Mouse (Mus musculus) CH12.LX (cell line): Measurements from ENCODE around the gene Nkx3-2. TPM values are rescaled to one million over a fixed set of nuclear protein-coding genes. Genes with fewer than 3 reads are reported as not detected.

Source experiments
- DNase-seq: peaks from one replicate; pipeline ENCODE4 v3.0.0-alpha.2; 2013; ENCODE audit errors: extremely low read depth
- H3K27ac ChIP-seq: 2 replicates; pipeline ENCODE4 v1.5.1; 2012; ENCODE audit warnings: low read depth, mild to moderate bottlenecking, control low read depth, moderate library complexity; ENCODE audit not compliant: insufficient read depth
- H3K27me3 ChIP-seq: replicated peaks from 2 replicates; pipeline ENCODE3; 2012; ENCODE audit warnings: inconsistent platforms
- H3K36me3 ChIP-seq, 2 experiments: replicated peaks in 1 of 2; 2 replicates each; pipeline versions ENCODE3 to v1.6.1; 2012; ENCODE audit warnings: inconsistent platforms in 1 of 2, low read length in 1 of 2, mild to moderate bottlenecking in 1 of 2, mixed read lengths in 1 of 2, moderate library complexity in 1 of 2; ENCODE audit not compliant: control insufficient read depth in 1 of 2, insufficient read depth in 1 of 2
- H3K4me1 ChIP-seq, 2 experiments: 2 replicates each; pipeline ENCODE4 v1.6.1; 2012; ENCODE audit warnings: inconsistent platforms in 1 of 2, moderate library complexity in 1 of 2; ENCODE audit not compliant: insufficient read depth in 2 of 2, control insufficient read depth in 1 of 2
- H3K4me2 ChIP-seq: 2 replicates; pipeline ENCODE4 v1.6.1; 2012; ENCODE audit warnings: low read depth, mild to moderate bottlenecking, control low read depth; ENCODE audit not compliant: poor library complexity, insufficient read depth, severe bottlenecking
- H3K4me3 ChIP-seq, 3 experiments: fragments of 150-350 bp in 1 of 3; sonication (generic) in 1 of 3; replicated peaks in 1 of 3; 2 replicates each; pipeline versions ENCODE3 to v1.5.1; 2011 to 2012; ENCODE audit warnings: low read depth in 2 of 3, low read length in 2 of 3, mild to moderate bottlenecking in 2 of 3, moderate library complexity in 2 of 3, control low read depth in 1 of 3, improper control_type of control experiment in 1 of 3, inconsistent platforms in 1 of 3, mixed read lengths in 1 of 3; ENCODE audit not compliant: poor library complexity in 1 of 3
- H3K79me2 ChIP-seq: replicated peaks from 2 replicates; pipeline ENCODE4 v1.6.1; 2012; ENCODE audit warnings: mild to moderate bottlenecking, moderate library complexity; ENCODE audit not compliant: control insufficient read depth, poor library complexity, insufficient read depth, severe bottlenecking; ENCODE audit errors: extremely low read depth
- H3K9ac ChIP-seq: 2 replicates; pipeline ENCODE4 v1.6.1; 2012; ENCODE audit warnings: low read depth, mild to moderate bottlenecking, control low read depth, moderate library complexity; ENCODE audit not compliant: insufficient read depth
- H3K9me3 ChIP-seq: replicated peaks from 2 replicates; pipeline ENCODE3; 2012; ENCODE audit warnings: low read length, inconsistent platforms, mixed read lengths
- BHLHE40 ChIP-seq: IDR thresholded peaks from 2 replicates; pipeline ENCODE4 v1.6.1; 2011; ENCODE audit warnings: mild to moderate bottlenecking, low read depth, low read length, improper control_type of control experiment
- CHD2 ChIP-seq: IDR thresholded peaks from 2 replicates; pipeline ENCODE4 v1.6.1; 2011; ENCODE audit warnings: low read length, improper control_type of control experiment
- CTCF ChIP-seq, 2 experiments: IDR thresholded peaks in 1 of 2; conservative IDR thresholded peaks in 1 of 2; 2 replicates each; pipeline ENCODE4 v1.5.1; 2011 to 2012; ENCODE audit warnings: low read depth in 2 of 2, low read length in 2 of 2, improper control_type of control experiment in 1 of 2, inconsistent platforms in 1 of 2, mild to moderate bottlenecking in 1 of 2, moderate library complexity in 1 of 2
- E2F4 ChIP-seq: IDR thresholded peaks from 2 replicates; pipeline ENCODE4 v1.6.1; 2011; ENCODE audit warnings: low read depth, low read length, improper control_type of control experiment; ENCODE audit not compliant: insufficient replicate concordance
- ELF1 ChIP-seq: IDR thresholded peaks from 2 replicates; pipeline ENCODE4 v1.6.1; 2014; ENCODE audit warnings: low read depth, mild to moderate bottlenecking, inconsistent platforms, low read length, improper control_type of control experiment
- EP300 ChIP-seq: IDR thresholded peaks from 2 replicates; pipeline ENCODE4 v1.6.1; 2011; ENCODE audit warnings: low read length, improper control_type of control experiment
- GABPA ChIP-seq: IDR thresholded peaks from 2 replicates; pipeline ENCODE4 v1.6.1; 2012; ENCODE audit warnings: low read depth, low read length, improper control_type of control experiment, inconsistent platforms; ENCODE audit not compliant: insufficient replicate concordance
- HCFC1 ChIP-seq: IDR thresholded peaks from 2 replicates; pipeline ENCODE4 v1.6.1; 2012; ENCODE audit warnings: low read depth, mild to moderate bottlenecking, inconsistent platforms, low read length, improper control_type of control experiment
- IRF4 ChIP-seq: IDR thresholded peaks from 2 replicates; pipeline ENCODE4 v1.6.1; 2014; ENCODE audit warnings: low read depth, mild to moderate bottlenecking, inconsistent platforms, low read length, improper control_type of control experiment
- JUN ChIP-seq: IDR thresholded peaks from 2 replicates; pipeline ENCODE4 v1.6.1; 2011; ENCODE audit warnings: low read depth, mild to moderate bottlenecking, low read length, improper control_type of control experiment, moderate library complexity; ENCODE audit not compliant: insufficient read depth
- JUND ChIP-seq: conservative IDR thresholded peaks from 2 replicates; pipeline ENCODE4 v1.6.1; 2011; ENCODE audit warnings: low read depth, low read length, improper control_type of control experiment
- MAX ChIP-seq: IDR thresholded peaks from 2 replicates; pipeline ENCODE4 v1.6.1; 2011; ENCODE audit warnings: low read length, improper control_type of control experiment
- MEF2A ChIP-seq: IDR thresholded peaks from 2 replicates; pipeline ENCODE4 v1.6.1; 2014; ENCODE audit warnings: low read depth, mild to moderate bottlenecking, inconsistent platforms, low read length, improper control_type of control experiment, borderline replicate concordance
- NRF1 ChIP-seq: IDR thresholded peaks from 2 replicates; pipeline ENCODE4 v1.6.1; 2014; ENCODE audit warnings: low read depth, mild to moderate bottlenecking, inconsistent platforms, low read length, improper control_type of control experiment, moderate library complexity
- POLR2A ChIP-seq: IDR thresholded peaks from 2 replicates; pipeline ENCODE4 v1.6.1; 2011; ENCODE audit warnings: low read depth, mild to moderate bottlenecking, improper control_type of control experiment, low read length
- POLR2AphosphoS2 ChIP-seq: IDR thresholded peaks from 2 replicates; pipeline ENCODE4 v1.6.1; 2011; ENCODE audit warnings: low read depth, low read length, improper control_type of control experiment
- RCOR1 ChIP-seq: conservative IDR thresholded peaks from 2 replicates; pipeline ENCODE4 v1.6.1; 2012; ENCODE audit warnings: low read depth, mild to moderate bottlenecking, inconsistent platforms, low read length, improper control_type of control experiment
- SIN3A ChIP-seq: IDR thresholded peaks from 2 replicates; pipeline ENCODE4 v1.6.1; 2012; ENCODE audit warnings: low read length, improper control_type of control experiment, inconsistent platforms
- TBP ChIP-seq: conservative IDR thresholded peaks from 2 replicates; pipeline ENCODE4 v1.6.1; 2011; ENCODE audit warnings: low read depth, low read length, improper control_type of control experiment
- USF1 ChIP-seq: IDR thresholded peaks from 2 replicates; pipeline ENCODE4 v1.6.1; 2014; ENCODE audit warnings: low read depth, mild to moderate bottlenecking, inconsistent platforms, low read length, improper control_type of control experiment
- ZKSCAN1 ChIP-seq: IDR thresholded peaks from 2 replicates; pipeline ENCODE4 v1.6.1; 2012; ENCODE audit warnings: low read depth, inconsistent platforms, low read length, improper control_type of control experiment, borderline replicate concordance
- ZNF384 ChIP-seq: IDR thresholded peaks from 2 replicates; pipeline ENCODE4 v1.6.1; 2012; ENCODE audit warnings: low read depth, low read length, improper control_type of control experiment, inconsistent platforms
- dilution Hi-C: fragments of 300-500 bp; cut with MboI; formaldehyde crosslinking; loops from 2 replicates; pipeline ENCODE4 v1.14.3; 2020; ENCODE audit warnings: low sequenced_read_pairs; ENCODE audit not compliant: extremely low pct_unique_long_range_greater_than_20kb, extremely low pct_ligation_motif_present
- in situ Hi-C: fragments of 300-500 bp; cut with MboI; formaldehyde crosslinking; loops from 3 replicates; pipeline ENCODE4 v1.14.3; 2019; ENCODE audit warnings: low sequenced_read_pairs, low pct_ligation_motif_present, low pct_unique_long_range_greater_than_20kb, mixed read lengths
- polyA plus RNA-seq: library from polyadenylated mRNA; unstranded; fragments of >175 nt; gene quantifications from 2 replicates; pipeline ENCODE4 v1.2.1, GENCODE M21; 2012; ENCODE audit warnings: low read depth; ENCODE audit not compliant: insufficient read length
- total RNA-seq, 2 experiments: library from RNA; depleted of rRNA; stranded (reverse); fragments of 300-350 nt in 1 of 2; fragments of >200 nt in 1 of 2; gene quantifications; 2 replicates each; pipeline ENCODE4 v1.2.3; 2012 to 2014

Nkx3-2 gene
- total and polyA plus RNA-seq, 3 experiments = not detected

DNA sequence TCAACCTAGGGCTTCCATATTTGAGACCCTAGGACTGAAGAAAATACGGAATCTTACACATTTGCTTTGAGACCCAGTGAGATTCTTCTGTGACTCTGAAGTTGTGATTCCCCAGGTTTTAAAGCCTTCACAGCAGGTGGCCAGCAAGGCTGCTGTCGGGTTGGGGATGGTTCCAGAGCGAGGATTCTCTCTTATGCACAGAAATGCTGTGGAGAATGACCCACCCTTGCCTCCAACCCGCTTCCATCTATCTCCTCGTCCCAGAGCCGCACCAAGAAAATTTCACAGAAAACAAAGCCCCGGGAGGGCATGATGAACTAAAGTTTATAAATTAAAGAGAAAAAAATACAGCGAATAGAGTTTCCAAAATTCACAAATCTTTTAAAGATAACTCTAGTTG is 4.2 kb downstream of the Nkx3-2 start:
- H3K4me2 ChIP-seq = no peak overlapping the region
- no peak overlapping the region for H3K27ac ChIP-seq
- H3K9me3 ChIP-seq = peaks cover 34% of the 10 kb centered on the region
- no peaks in the 10 kb centered on the region for H3K4me1 ChIP-seq
- no peaks in the 10 kb centered on the region for H3K27me3 ChIP-seq
- H3K79me2 ChIP-seq = no peaks in the 10 kb centered on the region
- no peak for DNase-seq
- TF ChIP-seq POLR2AphosphoS2 (no peak), ZNF384 (no peak), CTCF (conservative IDR thresholded peaks at IDR 0.05 in 1 of 2, IDR thresholded peaks at IDR 0.05 in 1 of 2; ENCODE audit: low read depth in 2 of 2, low read length in 2 of 2) (no peak), ELF1 (no peak), CHD2 (no peak), HCFC1 (no peak), E2F4 (no peak), EP300 (no peak), NRF1 (no peak), JUN (no peak), MEF2A (no peak), JUND (no peak), BHLHE40 (no peak), MAX (no peak), IRF4 (no peak), GABPA (no peak), POLR2A (no peak), ZKSCAN1 (no peak)
- TF ChIP-seq, all 38 proteins: peak for 0
- dilution Hi-C loops = no loop called here
- Histone ChIP-seq H3K36me3 (no peaks in the 10 kb centered on the region), H3K9ac (no peak overlapping the region), H3K4me3 (no peak overlapping the region)
- in situ Hi-C loops = loop anchor here (25.0 kb wide), 1 partner anchor 623 kb away; no protein-coding TSS in a partner anchor

DNA sequence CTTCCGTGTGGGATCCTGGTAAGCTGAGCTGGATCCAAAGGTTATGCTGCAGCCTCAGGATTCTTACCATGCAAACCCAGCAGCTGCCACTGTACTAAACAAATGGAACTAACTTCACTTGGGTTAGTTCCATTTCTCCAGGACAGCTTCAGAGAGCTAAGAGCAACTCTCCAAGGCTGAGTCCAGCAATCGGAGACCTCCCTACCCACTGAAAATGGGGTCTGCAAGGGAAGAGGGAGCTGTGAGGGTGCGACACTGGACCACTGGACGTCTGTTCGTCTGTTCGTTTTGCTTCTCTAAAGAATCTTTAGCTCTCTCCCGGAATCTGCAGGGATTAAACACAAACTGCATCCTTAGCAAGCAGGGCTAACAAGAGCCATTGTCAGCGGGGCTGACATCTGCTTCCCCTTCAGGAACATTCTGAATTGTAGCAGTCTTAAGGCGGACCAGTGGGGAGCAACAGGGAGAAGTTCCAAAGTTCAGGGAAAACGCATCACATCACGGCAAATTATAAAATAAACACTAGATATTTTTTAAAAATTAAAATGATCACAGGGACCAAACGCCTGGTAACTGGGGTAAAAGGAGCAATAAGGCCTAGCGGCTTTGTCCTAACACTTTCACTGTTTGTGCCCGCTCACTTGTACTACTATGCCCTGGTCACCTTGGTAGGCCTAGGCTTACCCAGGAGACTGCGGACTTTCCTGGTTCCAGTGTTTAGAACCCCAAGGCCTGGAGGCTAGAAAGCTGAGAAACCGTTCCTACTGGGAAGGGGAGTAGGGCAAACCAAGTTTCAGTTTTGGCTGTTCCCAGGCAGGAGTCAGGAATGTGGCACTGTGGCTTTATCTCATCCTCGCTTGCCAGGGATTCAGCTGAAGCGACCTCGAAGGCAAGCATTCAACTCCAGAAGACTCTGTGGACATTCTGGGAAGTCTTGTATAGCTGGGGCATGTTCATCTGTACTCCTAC is 5.3 kb downstream of the Nkx3-2 start:
- no peak overlapping the region for H3K4me3 ChIP-seq
- no peak overlapping the region for H3K27ac ChIP-seq
- TF ChIP-seq MAX (no peak), CHD2 (no peak), SIN3A (no peak), USF1 (no peak), E2F4 (no peak), TBP (no peak), RCOR1 (no peak), GABPA (no peak), POLR2A (no peak)
- no peak overlapping the region for H3K9ac ChIP-seq
- peaks cover 31% of the 10 kb centered on the region for H3K9me3 ChIP-seq
- H3K27me3 ChIP-seq = no peaks in the 10 kb centered on the region
- no peak for DNase-seq
- H3K36me3 ChIP-seq = no peaks in the 10 kb centered on the region
- H3K4me1 ChIP-seq = no peaks in the 10 kb centered on the region
- in situ Hi-C loops = loop anchor here (25.0 kb wide), 1 partner anchor 622 kb away; no protein-coding TSS in a partner anchor
- H3K79me2 ChIP-seq = no peaks in the 10 kb centered on the region
- H3K4me2 ChIP-seq = no peak overlapping the region
- dilution Hi-C loops = no loop called here
